Mouse (Mus musculus): ENCODE results near the gene Vmn1r183. TPM values are rescaled to one million over a fixed set of nuclear protein-coding genes. Genes with fewer than 3 reads are reported as not detected.

The Vmn1r183 gene
- total and polyA plus RNA-seq, 3 experiments: not detected

GRCm38 (mm10) chr7:24113001-24113400 lies 59.9 kb downstream of the Vmn1r183 start:
- Histone ChIP-seq H3K9me3 (replicated peaks; ENCODE audit: low read length) (peaks cover 7% of the 10 kb centered on the region), H3K27me3 (replicated peaks) (no peaks in the 10 kb centered on the region), H3K4me3 (replicated peaks in 1 of 3; ENCODE audit: low read depth in 2 of 3, low read length in 2 of 3, poor library complexity in 1 of 3) (no peak overlapping the region), H3K4me1 (ENCODE audit: control insufficient read depth in 1 of 2, insufficient read depth in 2 of 2) (no peaks in the 10 kb centered on the region), H3K79me2 (replicated peaks; ENCODE audit: control insufficient read depth, extremely low read depth, insufficient read depth, poor library complexity, severe bottlenecking) (no peaks in the 10 kb centered on the region), H3K9ac (ENCODE audit: insufficient read depth, low read depth) (no peak overlapping the region), H3K36me3 (replicated peaks in 1 of 2; ENCODE audit: control insufficient read depth in 1 of 2, insufficient read depth in 1 of 2, low read length in 1 of 2) (peaks cover 0 to 15% of the 10 kb centered on the region in 2 experiments), H3K4me2 (ENCODE audit: insufficient read depth, low read depth, poor library complexity, severe bottlenecking) (no peak overlapping the region), H3K27ac (ENCODE audit: insufficient read depth, low read depth) (no peak overlapping the region)
- no peak for DNase-seq (ENCODE audit: extremely low read depth)
- TF ChIP-seq ZC3H11A (IDR thresholded peaks at IDR 0.05; ENCODE audit: low read depth, low read length): no peak
- no peak for TF ChIP-seq MAX (IDR thresholded peaks at IDR 0.05; ENCODE audit: low read length)
- TF ChIP-seq MYC (IDR thresholded peaks at IDR 0.05; ENCODE audit: low read depth, low read length): no peak
- TF ChIP-seq MAZ (IDR thresholded peaks at IDR 0.05; ENCODE audit: low read depth, low read length): no peak
- TF ChIP-seq ZKSCAN1 (IDR thresholded peaks at IDR 0.05; ENCODE audit: borderline replicate concordance, low read depth, low read length): no peak
- no peak for TF ChIP-seq NRF1 (IDR thresholded peaks at IDR 0.05; ENCODE audit: low read depth, low read length)
- TF ChIP-seq SIN3A (IDR thresholded peaks at IDR 0.05; ENCODE audit: low read length): no peak
- TF ChIP-seq CTCF (conservative IDR thresholded peaks at IDR 0.05 in 1 of 2, IDR thresholded peaks at IDR 0.05 in 1 of 2; ENCODE audit: low read depth in 2 of 2, low read length in 2 of 2): no peak
- no peak for TF ChIP-seq POLR2A (IDR thresholded peaks at IDR 0.05; ENCODE audit: low read depth, low read length)
- TF ChIP-seq ETS1 (conservative IDR thresholded peaks at IDR 0.05; ENCODE audit: low read depth, low read length): no peak
- no peak for TF ChIP-seq USF2 (conservative IDR thresholded peaks at IDR 0.05; ENCODE audit: low read depth, low read length)
- TF ChIP-seq GABPA (IDR thresholded peaks at IDR 0.05; ENCODE audit: insufficient replicate concordance, low read depth, low read length): no peak
- dilution Hi-C loops (cut with MboI; ENCODE audit: extremely low pct_ligation_motif_present, extremely low pct_unique_long_range_greater_than_20kb, low sequenced_read_pairs) (no loop called here), in situ Hi-C loops (cut with MboI; ENCODE audit: low pct_ligation_motif_present, low pct_unique_long_range_greater_than_20kb, low sequenced_read_pairs) (no loop called here)

Other genes with a start within 250 kb of the Vmn1r183 start
- gene Vmn1r175, start 242.6 kb upstream of the Vmn1r183 start, total RNA-seq (2012; rRNA removed): not detected in 2 replicates
- gene Vmn1r175, start 242.6 kb upstream of the Vmn1r183 start, total RNA-seq (2014; rRNA removed): not detected in 2 replicates
- not detected in 2 replicates for gene Vmn1r175, start 242.6 kb upstream of the Vmn1r183 start, polyA plus RNA-seq (2012; ENCODE audit: insufficient read length, low read depth)
- gene Vmn1r176, start 215.9 kb upstream of the Vmn1r183 start, total RNA-seq (2012; rRNA removed): not detected in 2 replicates
- not detected in 2 replicates for gene Vmn1r176, start 215.9 kb upstream of the Vmn1r183 start, total RNA-seq (2014; rRNA removed)
- not detected in 2 replicates for gene Vmn1r176, start 215.9 kb upstream of the Vmn1r183 start, polyA plus RNA-seq (2012; ENCODE audit: insufficient read length, low read depth)
- not detected in 2 replicates for gene Vmn1r177, start 186.8 kb upstream of the Vmn1r183 start, total RNA-seq (2012; rRNA removed)
- gene Vmn1r177, start 186.8 kb upstream of the Vmn1r183 start, total RNA-seq (2014; rRNA removed): not detected in 2 replicates
- gene Vmn1r177, start 186.8 kb upstream of the Vmn1r183 start, polyA plus RNA-seq (2012; ENCODE audit: insufficient read length, low read depth): not detected in 2 replicates
- not detected in 2 replicates for gene Vmn1r178, start 161.2 kb upstream of the Vmn1r183 start, total RNA-seq (2012; rRNA removed)
- gene Vmn1r178, start 161.2 kb upstream of the Vmn1r183 start, total RNA-seq (2014; rRNA removed): not detected in 2 replicates
- gene Vmn1r178, start 161.2 kb upstream of the Vmn1r183 start, polyA plus RNA-seq (2012; ENCODE audit: insufficient read length, low read depth): not detected in 2 replicates
- not detected in 2 replicates for gene Vmn1r179, start 126.3 kb upstream of the Vmn1r183 start, total RNA-seq (2012; rRNA removed)
- gene Vmn1r179, start 126.3 kb upstream of the Vmn1r183 start, total RNA-seq (2014; rRNA removed): not detected in 2 replicates
- gene Vmn1r179, start 126.3 kb upstream of the Vmn1r183 start, polyA plus RNA-seq (2012; ENCODE audit: insufficient read length, low read depth): not detected in 2 replicates
- not detected in 2 replicates for gene Vmn1r180, start 102.6 kb upstream of the Vmn1r183 start, total RNA-seq (2012; rRNA removed)
- gene Vmn1r180, start 102.6 kb upstream of the Vmn1r183 start, total RNA-seq (2014; rRNA removed): not detected in 2 replicates
- gene Vmn1r180, start 102.6 kb upstream of the Vmn1r183 start, polyA plus RNA-seq (2012; ENCODE audit: insufficient read length, low read depth): not detected in 2 replicates
- gene Vmn1r181, start 78.6 kb upstream of the Vmn1r183 start, total RNA-seq (2012; rRNA removed): not detected in 2 replicates
- gene Vmn1r181, start 78.6 kb upstream of the Vmn1r183 start, total RNA-seq (2014; rRNA removed): not detected in 2 replicates
- gene Vmn1r181, start 78.6 kb upstream of the Vmn1r183 start, polyA plus RNA-seq (2012; ENCODE audit: insufficient read length, low read depth): not detected in 2 replicates
- not detected in 2 replicates for gene V1rd19, start 51.6 kb upstream of the Vmn1r183 start, total RNA-seq (2012; rRNA removed)
- not detected in 2 replicates for gene V1rd19, start 51.6 kb upstream of the Vmn1r183 start, total RNA-seq (2014; rRNA removed)
- not detected in 2 replicates for gene V1rd19, start 51.6 kb upstream of the Vmn1r183 start, polyA plus RNA-seq (2012; ENCODE audit: insufficient read length, low read depth)
- 14.0 and 16.4 TPM in 2 replicates for gene Zfp180, start 28.7 kb downstream of the Vmn1r183 start, total RNA-seq (2012; rRNA removed)
- gene Zfp180, start 28.7 kb downstream of the Vmn1r183 start, total RNA-seq (2014; rRNA removed): 12.6 and 14.5 TPM in 2 replicates
- 11.4 TPM in 2 replicates for gene Zfp180, start 28.7 kb downstream of the Vmn1r183 start, polyA plus RNA-seq (2012; ENCODE audit: insufficient read length, low read depth)
- 0.29 and 0.42 TPM in 2 replicates for gene Zfp112, start 59.1 kb downstream of the Vmn1r183 start, total RNA-seq (2012; rRNA removed)
- 0.46 and 0.55 TPM in 2 replicates for gene Zfp112, start 59.1 kb downstream of the Vmn1r183 start, total RNA-seq (2014; rRNA removed)
- gene Zfp112, start 59.1 kb downstream of the Vmn1r183 start, polyA plus RNA-seq (2012; ENCODE audit: insufficient read length, low read depth): 0.40 and 0.53 TPM in 2 replicates
- 6.7 and 7.3 TPM in 2 replicates for gene Zfp235, start 80.9 kb downstream of the Vmn1r183 start, total RNA-seq (2012; rRNA removed)
- gene Zfp235, start 80.9 kb downstream of the Vmn1r183 start, total RNA-seq (2014; rRNA removed): 5.6 and 5.9 TPM in 2 replicates
- 2.8 and 3.4 TPM in 2 replicates for gene Zfp235, start 80.9 kb downstream of the Vmn1r183 start, polyA plus RNA-seq (2012; ENCODE audit: insufficient read length, low read depth)
- gene Zfp114, start 121.8 kb downstream of the Vmn1r183 start, total RNA-seq (2012; rRNA removed): not detected in 2 replicates
- gene Zfp114, start 121.8 kb downstream of the Vmn1r183 start, total RNA-seq (2014; rRNA removed): not detected in 2 replicates
- gene Zfp114, start 121.8 kb downstream of the Vmn1r183 start, polyA plus RNA-seq (2012; ENCODE audit: insufficient read length, low read depth): not detected in 2 replicates
- gene Zfp111, start 158.2 kb downstream of the Vmn1r183 start, total RNA-seq (2012; rRNA removed): not detected in 2 replicates
- gene Zfp111, start 158.2 kb downstream of the Vmn1r183 start, total RNA-seq (2014; rRNA removed): not detected in 2 replicates
- not detected in 2 replicates for gene Zfp111, start 158.2 kb downstream of the Vmn1r183 start, polyA plus RNA-seq (2012; ENCODE audit: insufficient read length, low read depth)
- not detected in 2 replicates for gene Zfp109, start 184.3 kb downstream of the Vmn1r183 start, total RNA-seq (2012; rRNA removed)
- gene Zfp109, start 184.3 kb downstream of the Vmn1r183 start, total RNA-seq (2014; rRNA removed): not detected in 2 replicates
- not detected in 2 replicates for gene Zfp109, start 184.3 kb downstream of the Vmn1r183 start, polyA plus RNA-seq (2012; ENCODE audit: insufficient read length, low read depth)
- gene Zfp108, start 201.5 kb downstream of the Vmn1r183 start, total RNA-seq (2012; rRNA removed): not detected in 2 replicates
- not detected in 2 replicates for gene Zfp108, start 201.5 kb downstream of the Vmn1r183 start, total RNA-seq (2014; rRNA removed)
- not detected in 2 replicates for gene Zfp108, start 201.5 kb downstream of the Vmn1r183 start, polyA plus RNA-seq (2012; ENCODE audit: insufficient read length, low read depth)
- 0.17 and 0.21 TPM in 2 replicates for gene Zfp93, start 217.2 kb downstream of the Vmn1r183 start, total RNA-seq (2012; rRNA removed)
- gene Zfp93, start 217.2 kb downstream of the Vmn1r183 start, total RNA-seq (2014; rRNA removed): 0.28 and 0.30 TPM in 2 replicates
- 0.11 and 0.15 TPM in 2 replicates for gene Zfp93, start 217.2 kb downstream of the Vmn1r183 start, polyA plus RNA-seq (2012; ENCODE audit: insufficient read length, low read depth)
- 1.4 and 3.3 TPM in 2 replicates for gene Zfp61, start 248.0 kb downstream of the Vmn1r183 start, total RNA-seq (2012; rRNA removed)
- 3.2 and 3.8 TPM in 2 replicates for gene Zfp61, start 248.0 kb downstream of the Vmn1r183 start, total RNA-seq (2014; rRNA removed)
- 2.0 and 2.3 TPM in 2 replicates for gene Zfp61, start 248.0 kb downstream of the Vmn1r183 start, polyA plus RNA-seq (2012; ENCODE audit: insufficient read length, low read depth)